Mouse (Mus musculus) small intestine, adult 2 months (tissue): ENCODE measurements around the gene Evx2.

Experiments used
- CTCF ChIP-seq: fragments of 200-500 bp; IDR thresholded peaks from 2 replicates; pipeline ENCODE4 v1.5.1; 2012; ENCODE audit warnings: low read depth, mild to moderate bottlenecking, control low read depth, inconsistent platforms, low read length, moderate library complexity, mixed read lengths; ENCODE audit not compliant: insufficient replicate concordance, insufficient read length; ENCODE audit errors: extremely low read depth
- POLR2A ChIP-seq: fragments of 200-500 bp; IDR thresholded peaks from 2 replicates; pipeline ENCODE4 v1.6.1; 2012; ENCODE audit warnings: low read depth, mild to moderate bottlenecking, control low read depth, inconsistent platforms, low read length, moderate library complexity

- TF ChIP-seq CTCF (no peak), POLR2A (no peak)
Measured at GRCm38 (mm10) chr2:74667842-74668357, 8.5 kb upstream of the Evx2 start, which contains the start of gene Hoxd13.
